ENCODE assay signal across 7 mouse cellular contexts in the genomic region with DNA sequence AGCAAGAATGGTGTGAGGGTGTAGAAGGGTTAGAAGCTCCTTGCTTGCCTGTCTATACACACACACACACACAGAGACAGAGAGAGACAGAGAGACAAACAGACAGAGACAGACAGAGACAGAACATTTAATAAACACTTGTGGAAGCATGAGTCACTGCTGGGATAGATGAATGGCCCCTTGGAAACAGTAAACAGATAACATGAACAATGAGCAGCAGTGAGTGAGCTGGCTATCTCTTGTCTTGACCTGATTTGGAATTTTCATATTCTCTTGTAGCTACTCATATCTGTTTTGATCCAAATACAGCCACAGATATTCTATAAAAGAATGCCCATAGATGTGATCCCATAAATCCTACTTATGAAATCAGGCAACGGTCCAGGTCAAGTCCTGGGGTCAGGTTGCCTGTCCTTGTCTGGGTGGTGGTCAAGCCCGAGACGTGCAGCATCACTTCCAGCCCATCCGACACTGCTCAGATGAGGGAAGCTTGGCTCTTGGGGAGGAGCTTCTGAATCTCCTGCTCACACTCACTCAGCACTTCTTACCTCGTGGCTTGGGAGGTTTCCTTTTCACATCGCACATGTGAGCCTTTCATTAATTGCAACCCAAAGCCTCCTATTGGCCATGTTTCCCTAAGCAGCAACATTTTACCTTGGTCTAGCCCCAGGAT.
"Had no signal": no experiment of that assay in that cellular context is flagged by ENCODE, and none has a peak within 500 bp of the region (broad histone marks: within the 10 kb centered on the region; RNA-seq: fewer than 3 reads in every experiment).

No protein-coding gene starts in this region.

- H3K4me2 ChIP-seq: limb, embryonic 15.5 days; liver, embryonic 15.5 days; lung, embryonic 15.5 days; neural tube, embryonic 13.5 days had no signal

- H3K27me3 ChIP-seq: limb, embryonic 15.5 days; liver, embryonic 15.5 days; lung, embryonic 15.5 days; neural tube, embryonic 13.5 days had no signal

- ATAC-seq: midbrain, embryonic 16.5 days had no signal

- H3K27ac ChIP-seq: limb, embryonic 15.5 days; liver, embryonic 15.5 days; lung, embryonic 15.5 days; midbrain, embryonic 10.5 days; neural tube, embryonic 13.5 days had no signal

- DNase-seq: right cerebral cortex, postnatal 4 days had no signal

- H3K9me3 ChIP-seq: limb, embryonic 15.5 days; liver, embryonic 15.5 days; lung, embryonic 15.5 days; midbrain, embryonic 10.5 days; neural tube, embryonic 13.5 days had no signal

- H3K4me1 ChIP-seq: limb, embryonic 15.5 days; neural tube, embryonic 13.5 days had no signal

- H3K36me3 ChIP-seq: limb, embryonic 15.5 days; liver, embryonic 15.5 days; lung, embryonic 15.5 days; midbrain, embryonic 10.5 days; neural tube, embryonic 13.5 days had no signal

- H3K4me3 ChIP-seq: limb, embryonic 15.5 days; liver, embryonic 15.5 days; lung, embryonic 15.5 days; midbrain, embryonic 10.5 days; neural tube, embryonic 13.5 days had no signal

- H3K9ac ChIP-seq: limb, embryonic 15.5 days; liver, embryonic 15.5 days; lung, embryonic 15.5 days; neural tube, embryonic 13.5 days had no signal
